Mouse (Mus musculus) liver, adult 2 months (tissue): ENCODE results near the gene Fam71f1. TPM values are rescaled to one million over a fixed set of nuclear protein-coding genes. Genes with fewer than 3 reads are reported as not detected.
A peak's percentile ranks its signal among the peaks of the same experiment; 100 is the strongest.
"Not testable (repeated sequence)": the region's sequence is repeated elsewhere in the genome, so short reads cannot be mapped to it uniquely, and the experiment has no call there.

Experiments used
- DNase-seq: peaks from one replicate; pipeline ENCODE4 v3.0.0-alpha.2; 2011; ENCODE audit warnings: low read depth, low spot score; ENCODE audit errors: extremely low read depth
- H3K27ac ChIP-seq: fragments of 200-500 bp; replicated peaks from 2 replicates; pipeline ENCODE4 v1.5.1; 2012; ENCODE audit warnings: low read depth, mild to moderate bottlenecking, control low read depth, inconsistent platforms, low read length; ENCODE audit not compliant: insufficient read depth
- H3K27me3 ChIP-seq: fragments of 200-500 bp; 2 replicates; pipeline ENCODE4 v1.6.1; 2012; ENCODE audit warnings: mild to moderate bottlenecking, moderate library complexity, low read length, inconsistent platforms; ENCODE audit not compliant: control insufficient read depth, insufficient read depth
- H3K36me3 ChIP-seq: fragments of 200-500 bp; 2 replicates; pipeline ENCODE4 v1.6.1; 2012; ENCODE audit warnings: low read length, inconsistent platforms; ENCODE audit not compliant: control insufficient read depth, insufficient read depth
- H3K4me1 ChIP-seq: fragments of 200-500 bp; 2 replicates; pipeline ENCODE4 v1.6.1; 2011; ENCODE audit warnings: low read length; ENCODE audit not compliant: control insufficient read depth, insufficient read depth
- H3K4me3 ChIP-seq: fragments of 200-500 bp; 2 replicates; pipeline ENCODE4 v1.5.1; 2011; ENCODE audit warnings: low read depth, mild to moderate bottlenecking, control low read depth, low read length, moderate library complexity; ENCODE audit not compliant: insufficient read depth
- H3K79me2 ChIP-seq: fragments of 200-500 bp; 2 replicates; pipeline ENCODE4 v1.6.1; 2012; ENCODE audit warnings: inconsistent platforms, mild to moderate bottlenecking, low read length, moderate library complexity; ENCODE audit not compliant: control insufficient read depth, insufficient read depth
- H3K9ac ChIP-seq: fragments of 200-500 bp; 2 replicates; pipeline ENCODE4 v1.6.1; 2012; ENCODE audit warnings: low read depth, mild to moderate bottlenecking, control low read depth, inconsistent platforms, low read length
- CTCF ChIP-seq: fragments of 200-500 bp; IDR thresholded peaks from 2 replicates; pipeline ENCODE4 v1.5.1; 2011; ENCODE audit warnings: low read depth, low read length, control low read depth
- POLR2A ChIP-seq: fragments of 200-500 bp; IDR thresholded peaks from 2 replicates; pipeline ENCODE4 v1.6.1; 2011; ENCODE audit warnings: low read length, control low read depth; ENCODE audit not compliant: insufficient read depth; ENCODE audit errors: extremely low read depth
- WGBS: fragments of 180-500 bp; shearing (Covaris S2); methylation state at CpG from one replicate; pipeline ENCODE4 v1.1.7; 2018; 5-methylcytosine and 5-hydroxymethylcytosine counted together
- polyA plus RNA-seq: library from polyadenylated mRNA; depleted of rRNA; stranded (reverse); fragments of >200 nt; gene quantifications from 2 replicates; pipeline ENCODE4 v1.2.3, GENCODE M21; 2012
- total RNA-seq: library from RNA; depleted of rRNA; stranded (reverse); fragments of >200 nt; gene quantifications from 2 replicates; pipeline ENCODE4 v1.2.3, GENCODE M21; 2014

Gene Fam71f1
- total and polyA plus RNA-seq, 2 experiments, result not detected

- H3K27ac ChIP-seq, result no peak overlapping the region
- 76% methylated on average over 4 of the region's 4 CpGs for WGBS
- H3K4me1 ChIP-seq, result no peaks in the 10 kb centered on the region
Observed at GRCm38 (mm10) chr6:29329514-29329913, 10.6 kb downstream of the Fam71f1 start.

GRCm38 (mm10) chr6:29346512-29346911, 27.6 kb downstream of the Fam71f1 start:
- H3K79me2 ChIP-seq, H3K9ac ChIP-seq, H3K36me3 ChIP-seq, H3K4me3 ChIP-seq, H3K27ac ChIP-seq, H3K4me1 ChIP-seq, DNase-seq, H3K27me3 ChIP-seq: not testable (repeated sequence)
- WGBS, result 97% methylated on average over 2 of the region's 2 CpGs

More at GRCm38 (mm10) chr6:29329514-29329913, 10.6 kb downstream of the Fam71f1 start:
- H3K36me3 ChIP-seq, result no peaks in the 10 kb centered on the region
- H3K79me2 ChIP-seq, result no peaks in the 10 kb centered on the region
- H3K4me3 ChIP-seq, result no peak overlapping the region
- H3K9ac ChIP-seq, result no peak overlapping the region
- TF ChIP-seq CTCF, result no peak
- no peak for TF ChIP-seq POLR2A
- DNase-seq, result no peak
- no peaks in the 10 kb centered on the region for H3K27me3 ChIP-seq

GRCm38 (mm10) chr6:29347189-29347588, 28.2 kb downstream of the Fam71f1 start:
- TF ChIP-seq POLR2A (no peak), CTCF (no peak)
- peaks cover 6% of the 10 kb centered on the region; the same call in 1 of the 2 replicates for H3K4me1 ChIP-seq
- peak overlapping the region; percentile 52 for H3K9ac ChIP-seq
- no peak for DNase-seq
- H3K27ac ChIP-seq, result peak overlapping the region; percentile 53
- H3K4me3 ChIP-seq, result peak overlapping the region; percentile 87
- H3K79me2 ChIP-seq, result peaks cover 8% of the 10 kb centered on the region; the same call in 1 of the 2 replicates
- H3K27me3 ChIP-seq, result no peaks in the 10 kb centered on the region
- WGBS, result 45% methylated on average over 7 of the region's 7 CpGs
- no peaks in the 10 kb centered on the region for H3K36me3 ChIP-seq

- H3K4me1 ChIP-seq, result peaks cover 6% of the 10 kb centered on the region
- no peaks in the 10 kb centered on the region for H3K36me3 ChIP-seq
- H3K79me2 ChIP-seq, result peaks cover 11% of the 10 kb centered on the region; the same call in 1 of the 2 replicates
- TF ChIP-seq POLR2A (peak; percentile 96), CTCF (no peak)
- peak; percentile 95 for DNase-seq
- under 1% methylated on average over 55 of the region's 55 CpGs for WGBS
- H3K9ac ChIP-seq, result peak within 1 kb of the TSS; percentile 89
- H3K27ac ChIP-seq, result peak within 1 kb of the TSS; percentile 64
- H3K4me3 ChIP-seq, result peak within 1 kb of the TSS; percentile 87
- H3K27me3 ChIP-seq, result no peaks in the 10 kb centered on the region
Observed at GRCm38 (mm10) chr6:29347665-29348370, 28.9 kb downstream of the Fam71f1 start, which contains the start of gene Calu. TSS of gene Calu (plus strand) at chr6:29348069.

- H3K27me3 ChIP-seq, result no peaks in the 10 kb centered on the region
- H3K4me3 ChIP-seq, result peak overlapping the region; percentile 87
- peaks cover 14% of the 10 kb centered on the region; the same call in 1 of the 2 replicates for H3K79me2 ChIP-seq
- DNase-seq, result peak; percentile 48
- peak overlapping the region; percentile 64 for H3K27ac ChIP-seq
- no peaks in the 10 kb centered on the region for H3K36me3 ChIP-seq
- peak overlapping the region; percentile 89 for H3K9ac ChIP-seq
- WGBS, result under 1% methylated on average over 15 of the region's 15 CpGs
- peaks cover 9% of the 10 kb centered on the region for H3K4me1 ChIP-seq
- TF ChIP-seq CTCF, result no peak
- no peak for TF ChIP-seq POLR2A
Observed at GRCm38 (mm10) chr6:29348371-29348724, 29.4 kb downstream of the Fam71f1 start.

GRCm38 (mm10) chr6:29351613-29352012, 32.7 kb downstream of the Fam71f1 start:
- Histone ChIP-seq H3K4me1 (peaks cover 9% of the 10 kb centered on the region), H3K27ac (no peak overlapping the region), H3K9ac (no peak overlapping the region)

More at GRCm38 (mm10) chr6:29351613-29352012, 32.7 kb downstream of the Fam71f1 start:
- TF ChIP-seq CTCF (peak; percentile 13; the same call in 1 of the 2 replicates), POLR2A (no peak)
- Histone ChIP-seq H3K79me2 (peaks cover 21% of the 10 kb centered on the region; the same call in 1 of the 2 replicates), H3K27me3 (no peaks in the 10 kb centered on the region), H3K4me3 (no peak overlapping the region), H3K36me3 (peaks cover 4% of the 10 kb centered on the region)
- no peak for DNase-seq
